Mouse (Mus musculus) cerebellum, adult 9-10 months (tissue): ENCODE results near the gene Iqsec1.
A peak's percentile ranks its signal among the peaks of the same experiment; 100 is the strongest.

Experiments
- DNase-seq: peaks from one replicate; pipeline ENCODE4 v3.0.0; 2022

The Iqsec1 gene

DNA sequence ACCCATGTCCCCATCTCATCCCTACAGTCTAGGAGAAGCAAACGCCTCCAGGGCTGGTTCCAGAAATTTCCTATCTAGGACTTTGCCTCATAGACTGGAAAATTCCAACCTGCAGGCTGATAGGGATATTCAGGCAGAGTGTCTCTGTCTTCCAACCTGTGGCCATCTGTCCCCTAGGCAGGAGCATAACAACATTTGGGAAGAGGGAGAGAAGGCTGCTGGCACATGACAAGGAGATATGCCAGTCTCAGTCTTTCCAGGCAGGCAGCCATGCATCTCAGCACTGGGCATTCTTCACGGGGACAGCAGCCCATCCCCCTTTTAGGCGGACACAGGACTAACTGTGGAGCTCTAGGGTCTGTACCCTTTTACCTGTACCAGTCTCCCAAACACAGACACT lies 176.4 kb downstream of the Iqsec1 start:
- DNase-seq, result peak; percentile 95

- DNase-seq, result peak; percentile 59
Observed at GRCm38 (mm10) chr6:90810576-90810975, 177.9 kb downstream of the Iqsec1 start.

GRCm38 (mm10) chr6:90809960-90810362 lies 178.5 kb downstream of the Iqsec1 start:
- DNase-seq, result peak; percentile 97

- peak; percentile 83 for DNase-seq
Observed at GRCm38 (mm10) chr6:90809077-90809840, 179.2 kb downstream of the Iqsec1 start.

DNA sequence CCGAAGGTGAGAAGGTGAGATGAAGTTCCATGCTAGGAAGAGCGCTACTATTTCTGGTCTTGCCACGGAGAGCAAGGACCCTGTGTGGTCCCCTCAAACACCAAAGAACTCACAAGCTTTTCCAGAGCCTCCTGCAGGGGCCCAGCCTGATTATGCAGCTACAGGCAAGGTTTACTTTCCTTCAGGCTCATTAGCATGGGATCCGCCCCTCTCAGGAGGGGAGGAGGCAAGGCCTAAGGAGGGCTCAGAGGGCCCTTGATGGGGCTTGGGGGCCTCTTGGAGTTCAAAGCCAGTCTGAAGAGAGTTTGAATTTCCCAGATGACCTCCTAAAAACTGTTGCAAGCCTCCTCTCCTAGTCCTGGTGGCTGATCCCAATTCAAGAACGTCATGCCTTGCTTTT lies 179.9 kb downstream of the Iqsec1 start:
- peak; percentile 76 for DNase-seq

DNA sequence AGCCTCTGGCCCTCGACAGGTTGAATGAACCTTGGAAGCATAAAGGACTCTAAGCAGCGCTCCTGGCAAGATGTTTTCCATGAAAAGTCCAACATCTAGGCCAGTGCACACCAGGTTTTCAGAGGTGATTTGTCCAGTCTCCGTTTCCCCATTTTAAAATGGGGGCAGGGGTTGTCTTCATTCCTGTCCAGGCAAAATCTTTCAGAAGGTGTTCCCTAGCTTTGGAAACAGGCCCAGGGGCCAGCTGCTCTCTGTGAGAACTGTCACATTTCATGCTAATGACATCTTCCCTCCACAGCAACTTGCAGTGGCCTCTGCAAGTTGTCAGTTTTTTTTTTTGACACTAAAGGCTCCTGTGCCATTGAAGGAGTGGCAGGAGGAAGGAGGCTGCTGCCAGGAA lies 180.4 kb downstream of the Iqsec1 start:
- peak; percentile 70 for DNase-seq

GRCm38 (mm10) chr6:90807581-90807980 lies 180.9 kb downstream of the Iqsec1 start:
- DNase-seq, result peak; percentile 59

- DNase-seq, result peak; percentile 57
Observed at GRCm38 (mm10) chr6:90806743-90807142, 181.7 kb downstream of the Iqsec1 start.

- DNase-seq, result peak; percentile 63
Observed at GRCm38 (mm10) chr6:90805101-90805500, 183.4 kb downstream of the Iqsec1 start.

DNA sequence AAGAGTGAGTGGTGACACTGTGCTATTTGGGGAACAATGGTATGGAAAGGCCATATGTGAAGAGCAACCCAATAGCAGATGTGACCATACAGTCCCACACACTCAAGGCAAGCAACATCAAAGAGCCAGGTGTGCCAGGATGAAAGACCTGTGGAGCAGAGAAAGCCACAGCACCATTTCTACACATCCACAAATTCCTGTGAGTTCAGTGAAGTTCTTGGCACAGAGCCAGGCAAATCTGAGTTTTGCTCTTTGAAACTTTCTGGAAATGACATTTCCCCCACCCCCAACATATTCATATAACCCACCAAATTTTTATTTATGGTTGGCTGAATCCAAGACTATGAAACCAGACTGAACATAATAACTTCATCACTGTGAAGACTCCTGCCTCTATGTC lies 183.8 kb downstream of the Iqsec1 start:
- DNase-seq, result peak; percentile 60

GRCm38 (mm10) chr6:90802604-90803003 lies 185.9 kb downstream of the Iqsec1 start:
- DNase-seq, result peak; percentile 95

DNA sequence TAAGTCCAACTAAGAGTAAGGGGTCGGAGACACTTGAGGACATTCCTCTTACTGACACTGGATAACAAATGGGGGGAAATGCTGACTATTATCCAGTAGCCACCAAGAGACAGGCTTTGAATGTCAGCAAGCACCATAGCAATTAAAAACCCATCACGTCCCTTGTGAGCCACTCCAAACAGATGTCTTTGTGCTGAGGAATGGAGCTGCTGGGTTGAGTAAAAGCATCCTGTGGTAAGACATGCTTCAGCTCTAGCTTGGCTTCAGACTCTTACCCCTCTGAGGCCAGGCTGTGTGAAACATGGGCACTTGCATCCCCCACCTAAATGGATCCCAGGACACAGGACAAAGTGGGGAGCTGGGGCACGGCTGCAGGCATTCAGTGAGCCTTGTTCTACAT lies 186.4 kb downstream of the Iqsec1 start:
- no peak for DNase-seq

DNA sequence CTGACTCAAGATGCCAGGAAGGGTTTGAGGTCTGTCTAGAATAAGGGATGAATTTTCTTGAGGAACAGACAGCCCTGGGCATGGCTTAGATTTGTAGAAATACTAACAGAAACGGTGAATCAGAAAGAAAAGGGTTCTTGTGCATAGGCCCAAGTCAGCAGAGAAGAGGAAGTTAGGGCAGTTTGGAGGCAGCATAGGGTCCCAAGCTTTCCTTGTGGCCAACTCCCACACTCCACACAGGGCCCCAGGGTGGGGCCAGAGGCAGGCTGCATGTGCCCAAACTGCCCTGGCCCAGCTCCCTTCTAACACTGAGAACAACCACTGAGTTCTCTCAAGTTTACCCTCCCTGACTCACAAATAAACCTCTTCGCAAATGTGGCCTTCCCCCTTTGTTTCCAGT lies 187.7 kb downstream of the Iqsec1 start:
- DNase-seq, result no peak

- peak; percentile 99 for DNase-seq
Observed at GRCm38 (mm10) chr6:90799116-90799515, 189.4 kb downstream of the Iqsec1 start.

DNA sequence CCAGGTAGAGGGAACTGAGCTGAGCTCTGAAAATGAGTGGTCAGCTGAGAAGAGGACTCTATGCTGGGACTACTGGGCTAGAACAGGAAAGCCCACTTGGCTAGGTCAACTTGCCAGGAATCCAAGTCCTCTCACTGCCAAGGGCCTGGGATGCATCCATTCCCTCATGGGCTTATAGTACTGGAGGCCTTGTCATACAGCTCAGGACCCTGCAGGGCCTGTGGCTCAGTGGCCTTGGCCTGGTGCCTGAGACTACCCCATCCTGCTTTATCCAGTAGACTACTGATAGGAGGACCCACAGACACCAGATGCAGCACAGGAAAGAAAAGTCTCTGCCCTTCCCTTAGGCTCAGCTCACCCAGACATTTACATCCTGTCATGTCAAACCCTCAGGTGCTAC lies 190.3 kb downstream of the Iqsec1 start:
- peak; percentile 76 for DNase-seq

GRCm38 (mm10) chr6:90796902-90797596 lies 191.4 kb downstream of the Iqsec1 start:
- DNase-seq, result no peak

DNA sequence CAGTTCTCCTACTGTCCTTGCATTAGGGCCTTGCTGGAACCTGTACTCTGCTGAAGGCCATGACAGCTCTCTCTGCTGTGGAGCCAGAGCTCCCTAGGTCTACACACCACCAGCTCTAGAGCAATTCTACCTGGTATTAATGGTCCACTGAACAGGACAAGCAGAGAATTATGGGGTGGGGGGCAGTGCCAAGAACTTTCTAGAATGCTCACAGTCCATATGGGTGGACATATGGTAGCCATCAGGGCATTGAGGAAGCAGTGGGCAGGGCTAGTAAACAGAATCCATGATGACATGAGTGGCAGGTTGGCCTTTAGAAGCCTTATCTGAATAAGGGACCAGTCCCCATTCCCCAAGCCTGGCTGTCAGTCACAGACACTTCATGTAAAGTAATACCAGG lies 197.6 kb downstream of the Iqsec1 start:
- DNase-seq, result peak; percentile 69

- DNase-seq, result no peak
Observed at GRCm38 (mm10) chr6:90789520-90789919, 199.0 kb downstream of the Iqsec1 start.

GRCm38 (mm10) chr6:90787587-90787986 lies 200.9 kb downstream of the Iqsec1 start:
- no peak for DNase-seq

- no peak for DNase-seq
Observed at GRCm38 (mm10) chr6:90787036-90787435, 201.4 kb downstream of the Iqsec1 start.

- DNase-seq, result no peak
Observed at GRCm38 (mm10) chr6:90786589-90786988, 201.9 kb downstream of the Iqsec1 start.

DNA sequence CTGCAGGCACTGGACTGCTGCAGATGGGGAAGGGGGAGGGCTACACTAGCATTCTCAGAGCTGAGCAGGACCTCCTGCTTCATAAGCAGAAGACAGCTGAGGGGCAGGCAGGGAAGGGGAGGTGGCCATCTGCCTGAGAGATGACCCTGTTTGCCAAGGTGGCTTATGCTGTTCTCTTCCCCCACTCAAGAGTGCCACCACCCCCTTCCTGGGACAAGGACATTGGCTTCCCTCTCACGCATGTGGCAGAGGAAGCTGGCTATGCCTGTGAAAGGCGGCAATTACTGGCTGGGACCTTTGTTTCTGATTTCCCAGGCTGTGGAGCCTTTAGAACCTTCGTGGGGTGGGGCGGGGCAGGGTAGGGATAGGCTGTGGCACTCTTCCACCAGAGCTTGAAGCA lies 204.5 kb downstream of the Iqsec1 start:
- DNase-seq, result peak; percentile 65

DNA sequence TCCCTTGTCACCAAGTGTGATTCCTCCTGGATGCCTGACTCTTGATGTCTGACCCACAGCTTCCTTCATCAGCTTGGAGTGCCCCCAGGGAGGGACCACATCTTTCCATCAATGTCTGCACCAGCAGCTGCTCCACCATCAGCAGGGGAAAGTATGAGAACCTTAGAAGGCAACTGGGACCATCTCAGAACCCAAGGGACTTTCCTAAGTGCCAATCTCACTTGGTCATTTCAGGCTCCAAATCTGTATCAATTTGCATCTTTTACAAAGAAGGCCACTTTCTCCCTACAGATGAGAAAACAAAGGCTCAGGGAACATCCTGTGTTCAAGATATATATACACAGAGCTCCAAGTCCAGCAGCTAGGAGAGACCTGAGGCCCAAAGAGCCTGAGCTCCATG lies 205.3 kb downstream of the Iqsec1 start:
- no peak for DNase-seq
